Mouse (Mus musculus): ENCODE data around the gene Slc4a8. TPM values are rescaled to one million over a fixed set of nuclear protein-coding genes. Genes with fewer than 3 reads are reported as not detected.
"Not testable (repeated sequence)": the region's sequence is repeated elsewhere in the genome, so short reads cannot be mapped to it uniquely, and the experiment has no call there.

Slc4a8 gene
- total RNA-seq, 2 experiments from 2014 or later = 4.4 to 6.9 TPM

DNA sequence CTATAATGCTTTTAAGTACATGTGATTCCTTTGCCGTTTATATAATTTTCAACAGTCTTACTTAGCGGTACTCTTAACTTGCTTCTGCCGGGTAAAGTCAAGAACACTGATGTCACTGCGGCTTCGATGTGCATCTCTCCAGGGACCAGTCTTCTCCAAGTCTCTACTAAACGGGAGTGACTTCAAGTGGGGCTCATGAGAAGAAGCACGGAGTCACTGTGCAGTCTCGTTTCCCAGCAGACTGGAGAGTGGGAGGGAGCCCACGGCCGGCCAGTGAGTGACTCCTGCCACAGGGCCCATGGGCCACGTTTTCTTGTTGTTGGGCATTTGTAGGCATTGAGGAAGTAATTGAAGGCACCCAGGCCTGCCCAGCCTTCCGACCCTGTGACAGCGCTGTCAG lies 6.3 kb downstream of the Slc4a8 start:
- intact Hi-C loops (cut with DNase I) = no loop called here
- DNase-seq = no peak

DNA sequence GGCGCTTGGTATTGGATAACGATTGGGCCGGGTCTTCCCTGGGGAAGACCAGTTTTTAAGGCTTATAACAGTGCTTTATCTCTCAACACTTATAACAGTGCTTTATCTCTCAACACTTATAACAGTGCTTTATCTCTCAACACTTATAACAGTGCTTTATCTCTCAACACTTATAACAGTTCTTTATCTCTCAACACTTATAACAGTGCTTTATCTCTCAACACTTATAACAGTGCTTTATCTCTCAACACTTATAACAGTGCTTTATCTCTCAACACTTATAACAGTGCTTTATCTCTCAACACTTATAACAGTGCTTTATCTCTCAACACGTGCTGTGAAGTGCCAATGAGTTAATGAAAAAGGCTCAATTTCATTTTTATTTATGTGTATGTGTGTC lies 7.5 kb downstream of the Slc4a8 start:
- DNase-seq; intact Hi-C loops (cut with DNase I): not testable (repeated sequence)

DNA sequence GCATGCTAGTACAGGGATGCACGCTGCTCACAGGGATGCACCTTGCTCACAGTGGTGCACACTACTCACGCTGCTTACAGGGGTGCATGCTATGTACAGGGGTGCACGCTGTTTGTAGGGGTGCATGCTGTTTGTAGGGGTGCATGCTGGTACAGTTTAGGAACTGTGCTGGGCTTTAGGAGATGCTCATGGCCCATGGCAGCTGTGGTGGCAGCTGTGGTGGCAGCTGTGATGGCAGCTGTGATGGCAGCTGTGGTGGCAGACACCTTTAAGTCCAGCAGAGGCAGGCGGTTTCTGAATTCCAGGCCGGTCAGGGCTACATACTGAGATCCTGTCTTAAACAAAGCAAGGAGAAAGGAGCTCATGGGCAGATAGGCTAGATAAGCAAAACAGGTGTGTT lies 8.8 kb downstream of the Slc4a8 start:
- intact Hi-C loops (cut with DNase I) = no loop called here

DNA sequence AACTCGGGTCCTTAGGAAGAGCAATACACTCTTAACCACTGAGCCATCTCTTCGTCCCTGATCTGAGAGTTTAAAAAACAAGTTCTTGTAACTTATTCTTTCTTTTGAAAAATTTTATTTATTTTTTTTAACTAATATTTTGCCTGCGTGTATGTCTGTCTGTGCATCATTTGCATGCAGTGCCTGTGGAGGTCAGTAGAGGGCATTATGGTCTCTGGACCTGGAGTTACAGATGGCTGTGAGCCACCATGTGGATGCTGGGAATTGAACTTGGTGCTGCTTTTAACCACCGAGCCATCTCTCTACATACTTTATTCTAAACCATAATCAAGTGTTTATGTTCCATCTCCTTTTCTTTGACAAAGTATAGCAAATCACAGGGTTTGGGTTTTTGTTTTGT lies 11.1 kb downstream of the Slc4a8 start:
- DNase-seq = no peak
- intact Hi-C loops (cut with DNase I) = no loop called here

More for the DNA sequence above, 8.8 kb downstream of the Slc4a8 start:
- DNase-seq = no peak

DNA sequence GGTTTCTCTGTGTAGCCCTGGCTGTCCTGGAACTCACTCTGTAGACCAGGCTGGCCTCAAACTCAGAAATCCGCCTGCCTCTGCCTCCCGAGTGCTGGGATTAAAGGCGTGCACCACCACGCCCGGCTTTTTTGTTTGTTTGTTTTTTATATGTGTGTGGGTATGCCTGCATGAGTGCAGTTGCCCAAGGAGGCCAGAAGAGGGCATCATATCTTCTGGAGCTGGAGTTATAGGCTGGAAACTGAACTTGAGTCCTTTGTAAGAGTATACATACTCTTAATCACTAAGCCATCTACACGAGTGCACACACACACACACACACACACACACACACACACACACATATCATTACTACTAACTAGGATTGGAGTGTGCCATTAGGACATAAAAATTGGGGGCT lies 12.3 kb downstream of the Slc4a8 start:
- intact Hi-C loops (cut with DNase I); DNase-seq: not testable (repeated sequence)

DNA sequence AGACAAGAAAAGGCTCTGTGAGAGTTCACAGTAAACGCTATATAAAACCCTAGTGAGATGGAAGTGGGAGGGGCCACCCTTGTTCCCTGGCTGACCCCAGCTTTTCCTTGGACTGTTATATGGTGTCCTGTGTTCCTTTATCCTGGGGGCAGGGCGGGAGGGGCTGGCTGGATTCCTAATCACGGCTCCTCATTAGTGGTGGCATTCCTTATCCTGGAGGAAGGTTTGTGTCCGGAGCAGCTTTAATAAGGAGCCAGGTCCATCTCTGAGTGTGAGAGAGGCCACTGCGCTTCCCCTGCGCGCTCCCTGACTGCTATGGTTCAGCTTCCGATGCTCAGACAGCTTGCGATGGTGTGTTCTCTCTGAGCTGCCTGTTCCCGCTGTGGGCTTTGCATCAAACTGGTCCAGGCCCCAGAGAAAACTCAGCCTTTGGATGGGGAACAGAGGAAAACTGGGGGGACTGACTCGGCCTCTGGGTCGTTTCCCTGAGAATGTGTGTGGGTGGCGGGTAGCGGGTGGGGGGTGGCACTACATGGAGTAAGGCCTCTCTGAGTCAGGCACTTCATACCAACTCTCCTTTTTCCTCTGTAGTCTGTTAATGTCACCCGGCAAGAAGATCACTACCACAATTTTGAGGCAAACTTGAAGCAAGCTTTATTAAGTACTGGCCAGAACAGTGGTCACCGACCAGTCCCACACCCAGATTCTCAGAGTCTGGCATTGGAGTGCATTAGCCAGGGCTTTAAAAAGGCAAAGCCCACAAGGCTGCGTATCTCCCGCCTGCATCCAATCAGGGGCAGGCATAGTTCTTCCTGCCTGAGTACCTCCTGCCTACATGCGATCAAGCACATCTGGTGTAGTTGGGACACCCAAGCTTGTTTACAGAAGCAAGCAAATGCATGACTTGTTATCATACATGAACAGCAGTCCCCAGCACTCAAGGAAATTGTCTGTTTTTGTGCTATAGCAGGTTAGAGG lies 13.9 kb downstream of the Slc4a8 start:
- no peak for DNase-seq
- intact Hi-C loops (cut with DNase I) = no loop called here

DNA sequence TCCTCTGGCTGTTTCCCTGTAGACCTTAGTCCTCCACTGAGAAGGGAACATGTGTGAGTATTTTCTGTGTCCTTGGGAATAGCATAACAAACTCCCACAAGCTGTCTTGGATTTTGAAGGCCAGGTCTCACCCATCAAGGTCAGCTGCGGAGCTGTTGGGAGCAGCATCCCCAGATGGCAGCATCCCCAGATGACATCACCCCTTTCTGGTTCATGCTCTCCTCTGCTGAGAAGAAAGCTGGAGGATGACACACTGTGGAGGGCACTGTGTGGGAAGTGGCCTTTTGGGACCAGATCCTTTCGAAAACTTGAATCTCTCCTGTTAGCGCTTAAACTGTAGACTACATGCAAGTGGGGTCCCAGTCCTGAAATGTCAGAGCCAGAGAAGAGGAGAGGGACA lies 14.9 kb downstream of the Slc4a8 start:
- DNase-seq = no peak
- intact Hi-C loops (cut with DNase I) = no loop called here

DNA sequence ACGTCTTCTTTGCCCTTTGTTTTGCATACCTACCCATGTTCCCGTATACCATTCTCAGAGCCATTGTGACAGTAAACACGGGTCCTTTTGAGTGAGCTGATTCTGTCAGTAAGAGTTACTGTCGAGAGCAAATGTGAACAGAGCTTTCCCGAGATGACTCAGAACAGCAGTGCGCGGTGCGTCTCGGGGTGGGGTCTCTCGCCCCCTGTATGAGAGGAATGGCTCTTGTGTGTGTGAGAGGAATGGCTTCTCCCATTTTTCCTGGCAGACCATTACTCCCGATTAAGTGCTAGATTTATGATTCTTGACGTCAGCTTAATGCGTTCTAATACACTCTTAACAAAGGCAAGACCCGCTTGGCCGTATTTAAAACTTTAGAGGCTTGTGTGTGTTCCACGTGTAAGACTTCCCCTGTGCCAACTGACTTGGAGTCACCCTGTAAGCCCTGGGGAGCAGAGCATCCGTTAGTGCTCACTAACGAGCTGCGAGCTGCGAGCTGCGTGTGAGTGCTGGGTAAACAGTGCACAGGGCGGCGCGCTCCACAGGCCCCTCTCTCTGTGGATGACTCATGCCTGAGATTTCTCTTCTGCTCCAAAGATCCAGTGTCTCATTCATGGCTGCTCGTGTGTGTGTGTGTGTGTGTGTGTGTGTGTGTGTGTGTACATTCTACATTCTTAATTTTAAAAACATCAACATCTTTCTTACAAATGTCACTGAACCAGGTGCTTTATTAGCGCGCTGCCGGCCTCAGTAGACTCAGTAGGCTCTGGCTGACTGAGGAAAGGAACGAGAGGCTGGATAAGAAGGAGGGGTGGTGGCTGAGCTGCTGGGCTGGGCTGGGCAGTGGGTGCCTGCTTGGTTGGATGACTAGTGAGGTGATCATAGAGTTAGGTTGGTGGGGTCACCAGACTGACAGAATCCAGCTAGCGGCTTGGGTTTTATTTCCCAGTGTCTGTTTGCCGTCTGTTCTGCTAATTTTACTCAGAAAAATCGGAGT lies 15.8 kb downstream of the Slc4a8 start:
- intact Hi-C loops (cut with DNase I) = no loop called here
- peak in 1 of 2 experiments; percentile 20 for DNase-seq

DNA sequence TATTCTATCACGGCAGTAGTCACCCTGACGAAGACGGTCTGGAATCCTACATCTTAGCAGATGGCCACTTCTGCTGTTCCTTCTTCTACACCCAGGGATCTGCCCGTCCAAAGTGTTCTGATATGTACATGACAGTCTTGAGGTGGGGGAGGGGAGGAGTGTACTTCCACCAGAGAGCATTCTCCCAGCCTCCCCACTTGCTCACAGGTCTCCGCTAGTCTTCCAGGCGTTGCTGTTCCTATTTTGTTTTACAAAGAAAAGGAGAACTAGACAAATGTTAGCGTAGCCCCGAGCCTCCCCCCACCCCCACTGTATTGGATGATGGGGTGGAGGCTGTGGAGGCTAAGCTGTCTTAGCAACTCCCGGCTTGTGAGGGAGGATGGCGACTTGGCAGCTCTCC lies 18.3 kb downstream of the Slc4a8 start:
- no peak for DNase-seq

DNA sequence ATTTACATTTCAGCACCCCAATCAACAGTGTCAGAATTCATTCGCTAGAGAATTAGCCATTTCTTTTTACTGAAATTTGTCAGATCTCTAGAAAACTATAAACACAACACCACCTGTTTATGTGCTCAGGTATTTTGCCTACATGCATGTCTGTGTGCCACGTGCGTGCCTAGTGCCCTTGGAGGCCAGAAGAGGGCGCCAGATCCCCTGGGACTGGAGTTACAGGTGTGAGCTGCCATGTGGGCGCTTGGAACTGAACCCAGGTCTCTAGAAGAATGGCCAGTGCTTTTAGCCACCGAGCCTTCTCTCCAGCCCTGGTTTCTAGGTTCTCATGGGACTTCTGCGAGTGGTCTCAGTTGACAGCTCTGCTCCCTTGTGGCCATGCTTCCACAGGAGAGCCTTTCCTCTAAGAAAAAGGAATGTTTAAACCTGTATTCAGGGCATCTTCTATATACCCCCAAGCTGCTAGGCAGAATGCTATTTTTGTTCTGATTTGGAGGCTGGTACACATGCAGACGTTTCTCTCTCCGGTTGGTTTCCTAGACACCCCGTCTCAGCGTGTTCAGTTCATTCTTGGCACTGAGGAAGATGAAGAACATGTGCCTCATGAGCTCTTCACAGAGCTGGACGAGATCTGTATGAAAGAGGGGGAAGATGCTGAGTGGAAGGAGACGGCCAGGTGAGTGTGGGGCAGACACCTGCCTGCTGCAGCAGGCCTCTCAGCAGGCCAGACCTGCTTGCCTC lies 21.9 kb downstream of the Slc4a8 start:
- intact Hi-C loops (cut with DNase I) = no loop called here
- no peak for DNase-seq

More for the DNA sequence above, 18.3 kb downstream of the Slc4a8 start:
- intact Hi-C loops (cut with DNase I) = no loop called here

DNA sequence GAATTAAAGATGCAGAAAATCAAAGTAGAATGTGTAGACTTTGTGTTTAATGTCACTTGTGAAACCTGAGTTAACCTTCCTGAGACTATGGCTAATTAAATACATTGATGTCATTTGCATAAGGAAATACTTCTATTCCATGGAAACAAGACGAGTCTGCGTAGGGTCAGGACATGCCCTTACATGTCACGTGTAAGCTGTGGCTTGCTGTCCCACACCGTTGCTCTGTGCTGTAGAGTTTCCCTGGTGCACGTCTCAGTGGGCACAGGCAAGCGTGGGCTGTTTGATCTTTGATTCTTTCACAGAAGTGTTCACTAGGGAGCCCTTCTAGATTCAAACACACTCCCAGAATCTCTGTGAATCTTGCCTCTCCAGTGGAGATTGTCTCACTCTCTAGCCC lies 28.7 kb downstream of the Slc4a8 start:
- intact Hi-C loops (cut with DNase I) = no loop called here

DNA sequence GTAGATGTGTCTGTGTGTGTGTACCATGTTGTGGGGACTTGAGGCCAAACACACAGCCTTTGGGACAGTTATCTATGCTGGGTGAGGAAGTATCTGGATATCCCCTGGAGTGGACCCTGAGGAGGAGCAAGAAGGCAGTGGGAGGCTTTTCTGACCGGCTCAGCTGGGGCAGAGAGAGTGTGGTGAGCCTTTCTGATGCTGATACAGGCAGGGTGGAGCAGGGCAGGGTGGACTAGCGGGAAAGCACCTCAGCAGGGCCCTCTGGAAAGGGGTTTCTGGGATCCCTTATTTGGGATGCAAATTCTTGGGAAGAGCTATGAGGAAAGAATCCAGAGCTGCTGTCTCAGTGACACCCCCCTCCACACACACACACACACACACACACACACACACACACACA lies 30.8 kb downstream of the Slc4a8 start:
- intact Hi-C loops (cut with DNase I) = no loop called here

More for the DNA sequence above, 28.7 kb downstream of the Slc4a8 start:
- DNase-seq = no peak

DNA sequence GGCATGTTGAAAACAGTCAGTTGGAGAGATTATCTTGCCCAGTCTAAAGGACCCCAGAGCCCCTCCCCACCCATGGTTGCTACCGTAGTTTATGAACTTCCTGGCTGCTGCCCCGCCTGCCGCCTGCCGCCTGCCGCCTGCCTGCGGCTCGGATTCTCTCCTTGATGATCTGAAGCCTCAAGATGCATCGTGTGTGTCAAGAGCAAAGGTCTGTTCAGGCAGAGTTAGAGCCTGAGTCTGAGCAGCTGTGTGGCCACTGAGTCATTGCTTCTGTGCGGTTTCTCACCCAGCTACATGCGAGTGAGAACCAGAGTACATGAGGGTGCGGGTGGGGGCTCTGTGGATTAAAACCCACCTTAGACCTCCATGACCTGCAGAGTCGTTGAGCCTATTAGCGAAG lies 39.4 kb downstream of the Slc4a8 start:
- intact Hi-C loops (cut with DNase I) = no loop called here
- DNase-seq = no peak

More for the DNA sequence above, 30.8 kb downstream of the Slc4a8 start:
- DNase-seq = no peak

DNA sequence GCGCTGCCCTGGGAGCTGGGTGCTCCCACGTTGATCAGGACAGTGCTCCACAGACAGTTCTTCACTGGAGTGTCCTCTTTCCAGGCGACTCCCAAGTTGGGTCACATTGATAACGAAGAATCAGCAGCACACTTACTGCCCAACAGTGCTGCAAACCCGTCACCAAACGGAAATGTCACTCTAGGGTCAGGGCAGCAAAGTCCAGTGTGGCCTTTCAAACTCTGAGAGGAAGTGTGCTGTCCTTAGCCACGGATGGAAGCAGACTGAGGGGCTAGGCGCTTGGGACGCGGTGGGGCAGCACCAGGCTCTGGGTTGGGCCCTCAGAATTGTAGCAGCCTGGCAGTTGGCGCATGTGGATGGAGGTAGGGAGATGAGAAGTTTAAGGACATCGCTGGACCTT lies 46.5 kb downstream of the Slc4a8 start:
- intact Hi-C loops (cut with DNase I) = no loop called here

DNA sequence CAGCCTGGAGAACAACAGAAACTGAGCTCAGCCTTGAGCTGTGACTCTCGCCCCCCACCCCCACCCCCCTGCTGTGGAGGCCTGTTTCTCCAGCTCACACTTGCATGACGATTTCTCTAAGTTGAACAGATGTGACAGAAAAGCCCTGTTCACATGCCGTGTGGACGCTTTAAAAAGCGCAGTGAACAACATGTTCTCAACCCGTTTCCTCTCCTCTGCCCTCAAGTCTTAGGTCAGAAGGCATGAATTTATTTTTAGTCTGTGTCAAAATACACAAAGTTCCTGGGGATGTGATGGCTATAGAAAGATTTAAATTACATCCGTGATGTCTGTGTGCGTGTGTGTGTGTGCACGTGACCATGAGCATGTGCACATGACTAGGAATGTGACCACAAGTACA lies 46.9 kb downstream of the Slc4a8 start:
- intact Hi-C loops (cut with DNase I) = no loop called here
- DNase-seq = no peak

More for the DNA sequence above, 46.5 kb downstream of the Slc4a8 start:
- no peak for DNase-seq

DNA sequence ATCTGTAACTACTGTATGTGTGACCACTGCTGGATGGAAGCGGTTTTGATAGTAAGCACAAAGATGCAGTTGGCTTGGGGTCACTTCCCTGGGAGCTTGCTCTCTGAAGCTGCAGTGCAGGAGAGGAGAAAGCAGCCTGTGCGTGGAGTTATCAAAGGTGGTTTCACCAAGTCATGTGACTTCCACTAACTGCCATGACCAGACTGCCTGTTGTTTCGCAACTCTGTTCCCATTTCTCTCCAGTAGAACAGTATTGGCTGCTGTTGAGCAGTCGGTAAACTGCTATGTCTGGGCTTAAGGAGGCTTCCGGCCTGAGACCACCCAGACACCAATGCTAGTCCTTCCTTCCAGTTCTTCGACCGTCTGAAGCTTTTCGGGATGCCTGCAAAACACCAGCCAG lies 48.7 kb downstream of the Slc4a8 start:
- intact Hi-C loops (cut with DNase I) = no loop called here
- DNase-seq = no peak

DNA sequence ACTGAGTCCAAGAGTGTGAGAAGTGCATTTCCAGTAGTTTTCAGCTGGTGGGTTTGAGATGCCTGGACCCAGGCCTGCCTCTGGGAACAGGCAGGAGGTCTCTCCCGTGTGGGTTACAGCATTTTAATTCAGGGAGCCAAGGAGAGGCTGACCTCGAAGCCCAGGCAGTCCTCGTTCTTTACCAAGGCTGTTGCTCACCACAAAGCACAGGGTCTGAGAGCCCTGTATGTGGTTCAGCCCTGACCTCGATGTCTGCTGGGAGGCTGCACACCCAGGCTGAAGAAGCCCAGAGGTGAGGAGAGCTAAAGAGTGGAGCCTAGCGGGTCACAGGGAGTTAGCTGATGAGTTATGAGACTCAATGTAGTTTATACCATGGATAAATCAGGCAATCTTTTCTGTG lies 52.0 kb downstream of the Slc4a8 start:
- intact Hi-C loops (cut with DNase I) = no loop called here
- DNase-seq = no peak

DNA sequence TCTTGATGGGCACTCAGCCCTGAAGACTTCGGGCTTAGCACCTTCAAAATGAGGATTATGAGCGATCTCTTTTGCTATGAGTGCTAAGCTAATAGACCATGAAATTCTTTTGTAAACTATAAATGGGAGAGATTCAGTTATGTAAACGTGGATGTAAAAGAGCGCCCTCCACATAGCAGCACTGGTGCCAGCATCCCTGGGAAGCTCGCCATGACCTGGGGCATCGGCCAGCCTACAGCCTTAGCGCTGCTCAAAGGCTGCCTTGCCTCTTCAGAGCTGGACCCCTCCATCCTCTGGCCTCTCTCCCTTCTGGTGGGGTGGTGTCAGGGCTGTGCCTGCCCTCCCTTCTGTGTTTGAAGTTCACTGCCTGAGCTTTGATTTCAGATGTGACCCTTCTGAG lies 52.5 kb downstream of the Slc4a8 start:
- DNase-seq = peak in 1 of 2 experiments; percentile 10

DNA sequence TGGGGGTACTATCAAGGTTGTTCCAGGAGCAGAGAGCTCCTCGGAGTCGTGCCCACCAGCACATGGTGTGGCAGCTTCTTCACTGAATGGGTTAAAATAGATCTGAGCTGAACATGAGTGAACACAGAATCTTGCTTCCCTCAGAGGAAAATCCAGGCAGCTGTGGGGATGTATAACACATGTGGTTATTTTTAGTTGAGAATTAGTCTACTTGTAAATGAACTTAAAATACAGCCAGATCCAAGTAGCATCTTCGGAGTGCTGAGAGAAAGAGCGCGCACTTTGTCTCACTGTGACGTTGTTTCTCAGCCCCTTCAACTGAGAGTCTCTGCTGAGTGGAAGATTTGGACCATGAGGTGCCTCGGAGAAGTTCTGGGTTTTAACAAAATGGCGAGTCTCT lies 53.8 kb downstream of the Slc4a8 start:
- intact Hi-C loops (cut with DNase I) = no loop called here
- no peak for DNase-seq

More for the DNA sequence above, 52.5 kb downstream of the Slc4a8 start:
- intact Hi-C loops (cut with DNase I) = no loop called here

DNA sequence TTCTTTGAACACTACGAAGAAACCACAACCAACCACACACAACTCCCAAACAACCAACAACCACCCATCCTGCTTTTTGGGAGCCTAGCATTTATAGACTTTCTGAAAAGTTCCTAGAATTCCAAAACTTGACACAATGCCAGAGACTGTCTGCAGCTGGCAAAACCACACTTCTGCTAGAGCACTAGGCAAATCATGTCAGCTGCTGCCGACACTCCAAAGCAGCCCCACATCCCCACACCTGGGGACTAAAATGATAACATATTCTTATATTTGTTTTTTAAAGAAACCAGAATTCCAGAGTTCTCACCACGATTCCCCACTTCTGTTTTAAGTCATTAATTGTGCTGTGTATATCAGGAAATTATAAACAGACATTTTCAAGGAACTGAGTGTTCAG lies 57.3 kb downstream of the Slc4a8 start:
- intact Hi-C loops (cut with DNase I) = no loop called here

More for the DNA sequence above, 57.3 kb downstream of the Slc4a8 start:
- no peak for DNase-seq
